Mouse (Mus musculus) embryo, embryonic 9.5 days (tissue): ENCODE measurements around the gene Git2.

ENCODE experiments used
- DNase-seq: peaks from one replicate; pipeline ENCODE4 v3.0.0-alpha.2; 2017; ENCODE audit errors: extremely low spot score

The Git2 gene

GRCm38 (mm10) chr5:114686726-114687210 lies 88.5 kb downstream of the Git2 start:
- DNase-seq, result no peak

DNA sequence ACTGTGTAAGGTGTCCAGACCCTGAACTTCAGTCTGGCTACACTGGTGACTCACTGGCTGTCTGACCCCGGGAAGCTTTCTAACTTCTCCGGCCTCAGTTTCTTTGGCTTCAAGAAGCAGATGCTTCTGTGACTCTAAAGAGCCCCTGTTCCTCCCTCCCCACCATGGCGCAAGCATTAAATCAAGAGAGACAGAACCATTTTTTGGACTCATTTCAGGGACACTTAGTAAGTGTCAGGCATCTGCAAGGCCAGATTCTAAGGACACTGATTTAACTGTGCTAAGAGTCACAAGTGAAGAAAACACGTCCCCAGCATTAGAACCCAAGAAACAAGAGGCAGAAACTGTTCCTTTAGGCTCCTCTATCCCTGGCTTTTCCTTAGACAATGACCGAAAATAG lies 89.3 kb downstream of the Git2 start:
- no peak for DNase-seq

- DNase-seq, result no peak
These were observed 93.6 kb downstream of the Git2 start for GRCm38 (mm10) chr5:114681717-114682116.

DNA sequence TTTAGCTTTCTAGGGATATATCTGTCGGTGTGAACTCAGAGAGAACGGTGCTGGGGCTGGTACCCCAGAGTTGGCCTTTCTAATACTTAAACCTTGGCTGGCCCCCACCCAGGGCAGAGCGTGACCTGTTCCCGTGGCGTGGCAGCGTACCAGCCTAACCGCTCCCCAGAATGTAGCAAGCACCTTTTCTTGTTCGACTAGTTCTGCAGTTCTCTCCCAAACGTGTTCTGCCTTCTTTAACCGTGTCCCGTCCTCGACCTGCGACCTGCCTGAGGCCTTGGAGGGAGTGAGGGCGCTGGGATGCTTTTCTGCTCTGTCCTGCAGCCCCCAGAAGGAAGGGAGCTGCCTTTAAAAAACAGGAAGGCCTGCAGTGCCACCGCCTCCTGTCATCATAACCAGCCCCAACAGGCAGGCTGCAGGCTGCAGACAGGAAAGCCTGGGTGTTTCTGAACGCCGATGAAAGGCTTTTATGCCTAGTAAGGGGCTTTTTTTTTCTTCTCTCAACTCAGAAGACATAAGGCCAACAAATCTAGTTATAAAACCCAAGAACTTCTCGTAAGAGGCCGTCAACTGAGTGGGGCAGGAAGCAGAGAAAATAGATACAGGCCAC lies 94.5 kb downstream of the Git2 start:
- DNase-seq, result no peak

DNA sequence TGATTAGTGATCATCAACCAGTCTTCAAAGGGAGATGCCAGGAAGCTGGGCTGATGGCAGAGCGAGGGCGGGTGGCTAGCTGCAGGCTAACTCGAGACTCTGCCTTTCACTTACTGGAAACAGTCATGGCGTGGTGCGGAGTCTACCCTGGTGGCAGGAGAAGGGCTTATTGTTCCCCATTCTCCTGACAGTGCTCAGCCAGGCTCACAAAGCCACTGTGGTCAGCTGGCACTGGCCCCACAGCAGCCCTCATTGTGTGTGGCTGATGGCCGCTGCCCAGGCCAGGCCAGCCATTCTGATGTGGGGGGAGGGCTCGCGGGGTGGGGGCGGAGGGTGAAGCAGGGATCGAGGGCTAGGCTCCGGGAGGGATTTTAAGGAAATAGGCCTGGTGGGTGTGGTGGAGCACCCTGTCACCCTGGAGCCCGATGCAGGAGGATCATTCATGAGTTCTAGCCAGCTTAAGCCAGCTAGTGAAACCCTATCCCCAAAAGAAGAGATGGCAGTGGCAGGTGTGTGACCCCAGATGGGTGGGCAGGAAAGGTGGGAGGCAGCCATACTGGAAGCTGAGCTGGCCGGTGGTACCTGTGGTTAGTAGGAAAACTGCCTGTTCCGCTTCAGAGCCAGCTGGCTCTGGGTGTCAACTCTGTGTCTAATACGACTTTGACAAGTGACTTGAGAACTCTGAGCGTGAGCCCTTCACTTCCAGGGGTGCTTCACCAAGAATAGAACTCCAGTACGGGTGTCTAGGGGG lies 95.3 kb downstream of the Git2 start:
- DNase-seq, result no peak
